Mouse (Mus musculus) intestine, postnatal 0 days (tissue): ENCODE data around the gene 1500015O10Rik. TPM values are rescaled to one million over a fixed set of nuclear protein-coding genes. Genes with fewer than 3 reads are reported as not detected.

Experiments used
- ATAC-seq: fragments of 200-750 bp; cut with Nextera tagmentation; 2 replicates; pipeline ENCODE4 v1.8.0; 2017; ENCODE audit warnings: mild to moderate bottlenecking, moderate TSS enrichment, moderate library complexity
- H3K27ac ChIP-seq: fragments of 300-500 bp; sonication (generic); 2 replicates; pipeline ENCODE4 v1.5.1; 2014; ENCODE audit warnings: mild to moderate bottlenecking, low read depth, low read length, moderate library complexity
- H3K27me3 ChIP-seq: fragments of 300-500 bp; sonication (generic); replicated peaks from 2 replicates; pipeline ENCODE4 v1.6.1; 2014; ENCODE audit warnings: low read length, mixed read lengths; ENCODE audit not compliant: control insufficient read depth, insufficient read depth
- H3K36me3 ChIP-seq: fragments of 300-500 bp; sonication (generic); 2 replicates; pipeline ENCODE4 v1.6.1; 2014; ENCODE audit warnings: mild to moderate bottlenecking, moderate library complexity; ENCODE audit not compliant: control insufficient read depth, insufficient read depth
- H3K4me1 ChIP-seq: fragments of 300-500 bp; sonication (generic); replicated peaks from 2 replicates; pipeline ENCODE4 v1.6.1; 2014; ENCODE audit warnings: antibody characterized with exemption, low read length, mixed read lengths; ENCODE audit not compliant: control insufficient read depth, insufficient read depth
- H3K4me2 ChIP-seq: fragments of 300-500 bp; sonication (generic); replicated peaks from 2 replicates; pipeline ENCODE4 v1.6.1; 2014; ENCODE audit warnings: low read depth, mild to moderate bottlenecking, moderate library complexity
- H3K4me3 ChIP-seq: fragments of 300-500 bp; sonication (generic); 2 replicates; pipeline ENCODE4 v1.5.1; 2014; ENCODE audit warnings: low read depth, low read length
- H3K9ac ChIP-seq: fragments of 300-500 bp; sonication (generic); 2 replicates; pipeline ENCODE4 v1.6.1; 2014; ENCODE audit warnings: mild to moderate bottlenecking, low read depth, low read length
- H3K9me3 ChIP-seq: fragments of 300-500 bp; sonication (generic); 2 replicates; pipeline ENCODE4 v1.6.1; 2016; ENCODE audit warnings: mixed run types; ENCODE audit not compliant: control insufficient read depth
- CTCF ChIP-seq: sonication (generic); IDR thresholded peaks from 2 replicates; pipeline ENCODE4 v1.5.1; 2016; ENCODE audit warnings: low read depth, mild to moderate bottlenecking, control low read depth, antibody characterized with exemption, moderate library complexity
- WGBS: fragments of 180-500 bp; shearing (Covaris S2); extraction: QIAGEN DNeasy Blood & Tissue Kit; methylation state at CpG from one replicate; pipeline ENCODE4 v1.1.7; 2014; 5-methylcytosine and 5-hydroxymethylcytosine counted together
- polyA plus RNA-seq: library from polyadenylated mRNA; unstranded; fragments of >200 nt; fragmentation: Nextera tagmentation; extraction: Ambion mirVana; gene quantifications from 2 replicates; pipeline ENCODE4 v1.2.1, GENCODE M21; 2015

The 1500015O10Rik gene
- polyA plus RNA-seq, 1 experiment from 2014 or later, result 4.3 TPM

DNA sequence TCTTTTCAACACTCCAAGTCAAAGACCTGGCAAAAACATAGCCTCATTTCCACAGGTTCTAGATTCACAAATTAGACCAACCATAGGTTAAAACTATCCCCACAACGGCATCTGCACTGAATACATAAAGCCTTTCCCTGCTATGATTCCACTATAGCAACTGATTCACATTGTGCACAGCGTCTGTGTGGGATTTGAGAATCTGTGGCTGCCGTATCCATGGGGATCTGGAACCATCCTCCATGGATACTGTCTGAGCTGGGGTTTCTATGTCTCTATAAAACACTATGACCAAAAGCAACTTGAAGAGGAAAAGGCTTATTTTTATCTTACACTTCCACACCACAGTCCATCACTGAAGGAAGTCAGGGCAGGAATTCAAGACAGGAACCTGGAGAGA, 52.3 kb downstream of the 1500015O10Rik start:
- H3K27ac ChIP-seq, result no peak overlapping the region
- no peaks in the 10 kb centered on the region for H3K4me1 ChIP-seq
- no peaks in the 10 kb centered on the region for H3K9me3 ChIP-seq
- TF ChIP-seq CTCF, result no peak
- peaks cover 16% of the 10 kb centered on the region for H3K36me3 ChIP-seq
- no peak overlapping the region for H3K4me3 ChIP-seq
- no peak overlapping the region for H3K4me2 ChIP-seq
- H3K9ac ChIP-seq, result no peak overlapping the region
- 92% methylated on average over 3 of the region's 3 CpGs for WGBS
- no peak for ATAC-seq
- no peaks in the 10 kb centered on the region for H3K27me3 ChIP-seq

DNA sequence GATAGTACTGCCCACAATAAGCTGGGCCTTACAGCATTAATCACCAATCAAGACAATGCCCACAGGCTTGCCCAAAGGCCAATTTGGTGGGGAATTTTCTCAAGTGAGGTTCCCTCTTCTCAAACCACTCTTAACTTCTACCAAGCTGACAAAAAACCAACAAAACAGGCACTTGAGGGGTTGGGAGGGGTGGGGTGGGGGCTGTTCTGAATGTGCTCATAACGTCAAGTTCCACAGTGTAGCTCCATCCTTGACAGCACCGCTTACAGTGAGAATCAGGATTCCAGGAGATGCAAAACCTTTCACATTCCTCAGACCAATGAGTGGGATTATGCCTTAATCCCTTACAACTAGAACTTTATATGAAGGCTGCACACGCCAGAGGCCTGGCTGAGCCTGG, 52.8 kb downstream of the 1500015O10Rik start:
- Histone ChIP-seq H3K36me3 (peaks cover 16% of the 10 kb centered on the region), H3K4me1 (no peaks in the 10 kb centered on the region), H3K27ac (no peak overlapping the region), H3K9me3 (no peaks in the 10 kb centered on the region), H3K4me3 (no peak overlapping the region), H3K27me3 (no peaks in the 10 kb centered on the region), H3K4me2 (no peak overlapping the region), H3K9ac (no peak overlapping the region)
- TF ChIP-seq CTCF, result no peak
- no peak for ATAC-seq
- 88% methylated on average over 3 of the region's 3 CpGs for WGBS

- Histone ChIP-seq H3K27ac (no peak overlapping the region), H3K9ac (no peak overlapping the region), H3K27me3 (no peaks in the 10 kb centered on the region), H3K4me1 (no peaks in the 10 kb centered on the region), H3K9me3 (no peaks in the 10 kb centered on the region), H3K4me3 (no peak overlapping the region), H3K36me3 (peaks cover 7% of the 10 kb centered on the region; the same call in 1 of the 2 replicates), H3K4me2 (no peak overlapping the region)
- ATAC-seq, result no peak
- TF ChIP-seq CTCF, result no peak
- WGBS, result 61% methylated on average over 5 of the region's 5 CpGs
Observed at GRCm38 (mm10) chr1:43785316-43785715, 54.9 kb downstream of the 1500015O10Rik start.

GRCm38 (mm10) chr1:43786711-43787110, 56.3 kb downstream of the 1500015O10Rik start:
- no peaks in the 10 kb centered on the region for H3K27me3 ChIP-seq
- no peak for ATAC-seq
- 96% methylated on average over 5 of the region's 5 CpGs for WGBS
- 0 out of 2 replicates have a peak, but pooled peaks cover 3% of the 10 kb centered on the region for H3K36me3 ChIP-seq
- no peak for TF ChIP-seq CTCF
- H3K27ac ChIP-seq, result no peak overlapping the region
- H3K4me3 ChIP-seq, result no peak overlapping the region
- H3K4me2 ChIP-seq, result no peak overlapping the region
- no peaks in the 10 kb centered on the region for H3K9me3 ChIP-seq
- no peak overlapping the region for H3K9ac ChIP-seq
- H3K4me1 ChIP-seq, result no peaks in the 10 kb centered on the region

DNA sequence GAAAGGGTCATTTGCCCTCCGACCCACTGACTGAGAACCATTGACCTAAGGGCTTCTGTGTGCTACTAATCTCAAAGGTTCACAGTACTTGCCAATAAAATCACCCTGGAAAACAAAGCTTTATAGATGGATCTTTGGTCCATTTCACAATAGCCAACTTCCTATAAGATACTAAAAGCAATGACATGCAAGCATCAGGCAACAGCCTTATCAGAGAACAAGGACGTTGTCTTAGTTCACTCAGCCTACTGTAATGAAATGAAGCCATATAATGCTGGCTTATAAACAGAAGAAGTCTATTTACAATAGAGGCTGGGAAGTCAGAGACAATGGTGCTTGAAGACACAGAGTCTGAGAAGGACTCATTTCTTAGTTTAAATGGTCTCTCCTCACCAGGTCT, 59.4 kb downstream of the 1500015O10Rik start:
- H3K4me3 ChIP-seq, result no peak overlapping the region
- no peaks in the 10 kb centered on the region for H3K36me3 ChIP-seq
- H3K9ac ChIP-seq, result no peak overlapping the region
- peak; percentile 91 for ATAC-seq
- no peaks in the 10 kb centered on the region for H3K4me1 ChIP-seq
- H3K9me3 ChIP-seq, result no peaks in the 10 kb centered on the region
- H3K4me2 ChIP-seq, result no peak overlapping the region
- no peak for TF ChIP-seq CTCF
- no peaks in the 10 kb centered on the region for H3K27me3 ChIP-seq
- H3K27ac ChIP-seq, result no peak overlapping the region
- 43% methylated on average over 2 of the region's 2 CpGs for WGBS

Other genes with a start within 250 kb of the 1500015O10Rik start
- 20.5 and 21.6 TPM in 2 replicates for gene Uxs1, start 97.2 kb downstream of the 1500015O10Rik start, polyA plus RNA-seq
- 18.8 and 20.5 TPM in 2 replicates for gene Tpp2, start 203.0 kb downstream of the 1500015O10Rik start, polyA plus RNA-seq